ENCODE assay signal across 10 mouse cellular contexts in genomic region chr2:113302349-113303239, GRCm38 (mm10). TPM values are rescaled to one million over a fixed set of nuclear protein-coding genes. Genes with fewer than 3 reads are reported as not detected.
A peak's percentile ranks its signal among the peaks of the same experiment; 100 is the strongest.
DNase-seq lines count a peak whose midpoint lies in the region; ATAC-seq lines count a peak whose summit lies in the region.
"Had no signal": no experiment of that assay in that cellular context is flagged by ENCODE, and none has a peak within 500 bp of the region (broad histone marks: within the 10 kb centered on the region; RNA-seq: fewer than 3 reads in every experiment).

No protein-coding gene starts in this region.

- H3K27me3 ChIP-seq in heart, embryonic 11.5 days (ENCODE audit: control insufficient read depth, insufficient read depth, low read length): no peaks in the 10 kb centered on the region
- no peaks in the 10 kb centered on the region for H3K27me3 ChIP-seq in forebrain, embryonic 15.5 days
- peaks cover 9% of the 10 kb centered on the region; the same call in 1 of the 2 replicates for H3K27me3 ChIP-seq in kidney, embryonic 15.5 days

- no peaks in the 10 kb centered on the region for H3K9me3 ChIP-seq in heart, embryonic 11.5 days (replicated peaks; ENCODE audit: control insufficient read depth, low read length)
- no peaks in the 10 kb centered on the region for H3K9me3 ChIP-seq in forebrain, embryonic 15.5 days
- H3K9me3 ChIP-seq in kidney, embryonic 15.5 days (replicated peaks): no peaks in the 10 kb centered on the region

- ATAC-seq in heart, embryonic 11.5 days (replicated peaks; ENCODE audit: insufficient number of reproducible peaks, low FRiP score, low TSS enrichment): no peak
- ATAC-seq in forebrain, embryonic 15.5 days (replicated peaks): peak; percentile 74
- ATAC-seq in kidney, embryonic 15.5 days (replicated peaks; ENCODE audit: low FRiP score): peak; percentile 25

- H3K36me3 ChIP-seq in heart, embryonic 11.5 days (ENCODE audit: control insufficient read depth, insufficient read depth, low read length): no peaks in the 10 kb centered on the region
- no peaks in the 10 kb centered on the region for H3K36me3 ChIP-seq in forebrain, embryonic 15.5 days
- H3K36me3 ChIP-seq in kidney, embryonic 15.5 days: no peaks in the 10 kb centered on the region

- no peak overlapping the region for H3K4me2 ChIP-seq in heart, embryonic 11.5 days
- H3K4me2 ChIP-seq in forebrain, embryonic 15.5 days (replicated peaks): no peak overlapping the region
- H3K4me2 ChIP-seq in kidney, embryonic 15.5 days: 0 out of 2 replicates have a peak overlapping the region, but pooled peaks have one; percentile 30

- DNase-seq in heart, adult 8-10 months (ENCODE audit: low spot score): peak; percentile 14
- peak; percentile 50 for DNase-seq in MEL-GATA-1-ER (ENCODE audit: extremely low read depth, low read depth)
- DNase-seq in mesoderm, embryonic 11.5 days (ENCODE audit: low read depth, low spot score): peak; percentile 37
- DNase-seq in urinary bladder, postnatal 4 days (ENCODE audit: low spot score in 2 of 2): no peak
- DNase-seq in thymus, adult 18-20 months: no peak

- 38% methylated on average over 18 of the region's 18 CpGs for WGBS in heart, embryonic 11.5 days (ENCODE audit: insufficient replicate concordance)
- WGBS in forebrain, embryonic 15.5 days: 37% methylated on average over 18 of the region's 18 CpGs
- WGBS in kidney, embryonic 15.5 days: 34% methylated on average over 18 of the region's 18 CpGs

- no peak overlapping the region for H3K27ac ChIP-seq in heart, embryonic 11.5 days (ENCODE audit: low read depth, low read length)
- no peak overlapping the region for H3K27ac ChIP-seq in forebrain, embryonic 15.5 days (replicated peaks)
- H3K27ac ChIP-seq in kidney, embryonic 15.5 days: no peak overlapping the region

- no peaks in the 10 kb centered on the region for H3K4me1 ChIP-seq in heart, embryonic 11.5 days (ENCODE audit: control insufficient read depth, insufficient read depth, low read length)
- no peaks in the 10 kb centered on the region for H3K4me1 ChIP-seq in forebrain, embryonic 15.5 days
- 0 out of 2 replicates have a peak, but pooled peaks cover 3% of the 10 kb centered on the region for H3K4me1 ChIP-seq in kidney, embryonic 15.5 days

- no peak overlapping the region for H3K4me3 ChIP-seq in heart, embryonic 11.5 days (ENCODE audit: low read depth, low read length)
- H3K4me3 ChIP-seq in forebrain, embryonic 15.5 days: no peak overlapping the region
- no peak overlapping the region for H3K4me3 ChIP-seq in kidney, embryonic 15.5 days (replicated peaks)

- H3K9ac ChIP-seq in heart, embryonic 11.5 days (ENCODE audit: low read depth, low read length): no peak overlapping the region
- H3K9ac ChIP-seq in forebrain, embryonic 15.5 days (replicated peaks): 0 out of 2 replicates have a peak overlapping the region, but pooled peaks have one; percentile 15
- no peak overlapping the region for H3K9ac ChIP-seq in kidney, embryonic 15.5 days

RNA-seq across cellular contexts. Expression of gene Tmco5b, which starts 17.1 kb away (rescaled TPM):
- not detected for total RNA-seq in heart, adult 8-10 months (2022)
- not detected in 2 replicates for polyA plus RNA-seq in heart, embryonic 11.5 days (2014; fragmentation: Nextera tagmentation; extraction: Ambion mirVana)
- polyA plus RNA-seq in forebrain, embryonic 15.5 days (2015; fragmentation: Nextera tagmentation; extraction: Ambion mirVana): not detected in 2 replicates
- not detected in 2 replicates for polyA plus RNA-seq in kidney, embryonic 15.5 days (2015; fragmentation: Nextera tagmentation; extraction: Ambion mirVana)
- total RNA-seq: heart, postnatal 36 days had no signal
- polyA plus RNA-seq: small intestine, adult 2 months had no signal

RNA-seq across cellular contexts. Expression of gene Fmn1, which starts 24.9 kb away (rescaled TPM):
- 10 to 100 TPM; 28.2 to 36.2 (median 32.4) TPM for total RNA-seq in heart, adult 8-10 months (2022)
- 2.5 and 2.8 TPM in 2 replicates for polyA plus RNA-seq in heart, embryonic 11.5 days (2014; fragmentation: Nextera tagmentation; extraction: Ambion mirVana)
- 0.18 and 0.28 TPM in 2 replicates for polyA plus RNA-seq in forebrain, embryonic 15.5 days (2015; fragmentation: Nextera tagmentation; extraction: Ambion mirVana)
- 8.0 and 9.1 TPM in 2 replicates for polyA plus RNA-seq in kidney, embryonic 15.5 days (2015; fragmentation: Nextera tagmentation; extraction: Ambion mirVana)

Comparison
In these comparisons a context has a peak if more than half of its experiments do, and no peak if none do; other contexts are left out.
1. DNase-seq: peak in heart, adult 8-10 months (single experiment), MEL-GATA-1-ER (single experiment) and mesoderm, embryonic 11.5 days (single experiment); none in urinary bladder, postnatal 4 days (0 of 2) and thymus, adult 18-20 months (0 of 2).